Mouse (Mus musculus) gastrocnemius, adult 2 months (tissue): Measurements from ENCODE around the gene Nek1. TPM values are rescaled to one million over a fixed set of nuclear protein-coding genes. Genes with fewer than 3 reads are reported as not detected.
A peak's percentile ranks its signal among the peaks of the same experiment; 100 is the strongest.
"Not testable (repeated sequence)": the region's sequence is repeated elsewhere in the genome, so short reads cannot be mapped to it uniquely, and the experiment has no call there.

Source experiments
- DNase-seq: peaks from one replicate; pipeline ENCODE4 v3.0.0; 2022
- H3K27ac ChIP-seq: fragments of 200-600 bp; 2 replicates; pipeline ENCODE4 v1.8.1; 2022; ENCODE audit warnings: mild to moderate bottlenecking
- H3K4me3 ChIP-seq: fragments of 200-600 bp; 2 replicates; pipeline ENCODE4 v1.8.1; 2022; ENCODE audit warnings: mild to moderate bottlenecking, moderate library complexity
- CTCF ChIP-seq: fragments of 200-600 bp; IDR thresholded peaks from 2 replicates; pipeline ENCODE4 v1.8.1; 2022; ENCODE audit warnings: antibody characterized with exemption, mild to moderate bottlenecking, moderate library complexity
- intact Hi-C: fragments of 180-260 bp; cut with DNase I; formaldehyde crosslinking; loops from one replicate; pipeline ENCODE4 v1.15.1; 2025
- total RNA-seq, 2 experiments: library from RNA; stranded (reverse); gene quantifications; 2 replicates each; pipeline ENCODE4 v1.2.3; 2021

Gene Nek1
- total RNA-seq, 2 experiments from 2014 or later = 3.8 to 4.7 TPM

DNA sequence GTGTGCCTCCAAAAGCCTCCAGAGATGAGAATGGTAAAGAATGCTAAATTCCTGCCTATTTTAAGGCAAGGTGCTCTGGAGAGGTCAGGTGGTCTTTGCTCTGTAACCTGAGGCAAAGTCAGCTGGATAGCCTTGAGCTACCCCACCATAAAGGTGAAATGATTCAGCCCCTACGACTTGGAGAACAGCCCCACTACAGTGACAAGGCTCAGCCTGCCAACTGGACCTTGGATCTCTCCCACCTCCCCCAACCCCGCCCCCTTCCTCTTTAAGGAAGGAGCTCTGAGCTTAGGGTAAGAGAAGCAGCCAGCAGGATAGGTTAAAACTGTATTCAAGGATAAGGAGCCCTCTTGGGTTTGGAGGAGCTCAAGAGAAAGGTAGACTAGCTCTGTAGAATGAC, 23.9 kb upstream of the Nek1 start:
- peak overlapping the region; percentile 20; the same call in 1 of the 2 replicates for H3K27ac ChIP-seq
- TF ChIP-seq CTCF = no peak
- intact Hi-C loops = no loop called here
- no peak overlapping the region for H3K4me3 ChIP-seq
- DNase-seq = no peak

DNA sequence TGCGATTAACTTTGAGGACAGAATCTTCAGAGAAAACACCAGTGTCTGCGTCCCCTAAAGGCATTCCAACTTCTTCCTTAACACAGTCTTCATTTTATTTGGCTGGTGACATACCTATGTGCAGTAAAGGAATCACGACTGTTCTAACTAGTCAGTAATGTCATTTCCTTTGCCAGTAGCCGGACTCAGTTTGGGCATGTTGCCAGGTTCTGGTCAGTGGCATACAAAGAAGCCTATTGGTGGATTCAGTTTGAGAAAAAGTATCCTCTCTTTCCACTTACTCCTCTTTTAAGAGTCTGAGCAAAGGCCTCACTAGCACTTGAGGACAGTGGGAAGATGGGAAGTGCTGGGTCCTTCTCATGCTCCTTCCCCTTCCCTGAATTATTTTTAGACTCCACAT, 21.2 kb upstream of the Nek1 start:
- DNase-seq = peak; percentile 48
- intact Hi-C loops = no loop called here
- Histone ChIP-seq H3K4me3 (no peak overlapping the region), H3K27ac (peak overlapping the region; percentile 4; the same call in 1 of the 2 replicates)
- TF ChIP-seq CTCF = no peak

DNA sequence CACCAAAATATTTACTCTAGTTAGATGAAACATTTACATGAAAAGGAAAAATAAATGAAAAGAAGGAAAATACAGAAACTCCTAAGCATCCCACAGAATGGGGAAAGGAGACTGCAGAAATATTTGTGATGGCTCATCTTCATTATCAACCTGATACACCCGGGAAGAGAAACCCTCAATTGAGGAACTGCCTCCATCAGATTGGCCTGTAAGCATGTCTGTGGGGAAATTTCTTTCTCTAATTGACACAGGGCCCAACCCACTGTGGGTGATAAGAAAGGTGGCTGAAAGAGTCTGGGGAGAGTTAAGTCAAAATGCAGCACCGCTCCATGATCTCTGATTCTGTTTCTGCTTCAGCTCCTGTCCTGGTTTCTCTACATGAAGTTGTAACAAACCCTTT, 19.5 kb upstream of the Nek1 start:
- intact Hi-C loops = no loop called here
- no peak for TF ChIP-seq CTCF
- no peak for DNase-seq
- H3K4me3 ChIP-seq = no peak overlapping the region
- no peak overlapping the region for H3K27ac ChIP-seq

DNA sequence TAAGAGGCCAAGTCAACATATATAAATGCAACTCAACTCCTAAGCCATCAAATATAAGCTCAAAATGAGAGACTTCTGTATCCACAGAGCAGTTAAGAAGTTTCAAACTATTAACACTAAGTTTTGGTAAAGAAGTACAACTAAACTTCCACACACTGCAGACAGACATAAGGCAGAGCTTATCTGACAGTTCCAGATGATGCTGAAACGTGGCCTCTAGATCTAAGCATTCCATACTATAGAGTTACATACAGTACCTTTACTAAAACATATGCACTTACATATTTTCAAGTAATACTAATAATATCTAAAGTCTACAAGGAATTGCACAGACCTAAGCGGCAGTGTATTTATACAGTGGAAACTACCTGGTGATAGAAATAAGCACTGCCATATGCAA, 18.2 kb upstream of the Nek1 start:
- no peak for TF ChIP-seq CTCF
- no peak overlapping the region for H3K4me3 ChIP-seq
- no peak overlapping the region for H3K27ac ChIP-seq
- no peak for DNase-seq
- intact Hi-C loops = no loop called here

DNA sequence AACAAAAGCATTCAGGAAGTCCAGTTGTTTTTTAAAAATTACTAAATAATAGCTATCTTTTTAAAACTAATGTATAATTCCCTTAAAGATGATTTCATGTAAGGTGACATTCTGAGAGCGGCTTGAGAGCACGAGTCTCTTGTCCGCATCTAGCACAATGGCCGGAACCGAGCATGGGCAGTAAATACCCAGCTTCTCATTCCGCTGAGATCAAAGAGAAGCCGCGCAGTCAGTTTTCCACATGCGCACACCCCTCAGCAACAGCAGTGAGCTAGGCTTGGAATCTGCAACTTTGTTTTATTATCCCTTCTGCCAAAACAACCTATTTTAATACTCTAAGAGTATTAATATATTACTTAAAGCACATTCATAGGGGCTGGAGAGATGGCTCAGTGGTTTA, 16.2 kb upstream of the Nek1 start:
- Histone ChIP-seq H3K4me3 (no peak overlapping the region), H3K27ac (no peak overlapping the region)
- intact Hi-C loops = no loop called here
- no peak for DNase-seq
- TF ChIP-seq CTCF = no peak

DNA sequence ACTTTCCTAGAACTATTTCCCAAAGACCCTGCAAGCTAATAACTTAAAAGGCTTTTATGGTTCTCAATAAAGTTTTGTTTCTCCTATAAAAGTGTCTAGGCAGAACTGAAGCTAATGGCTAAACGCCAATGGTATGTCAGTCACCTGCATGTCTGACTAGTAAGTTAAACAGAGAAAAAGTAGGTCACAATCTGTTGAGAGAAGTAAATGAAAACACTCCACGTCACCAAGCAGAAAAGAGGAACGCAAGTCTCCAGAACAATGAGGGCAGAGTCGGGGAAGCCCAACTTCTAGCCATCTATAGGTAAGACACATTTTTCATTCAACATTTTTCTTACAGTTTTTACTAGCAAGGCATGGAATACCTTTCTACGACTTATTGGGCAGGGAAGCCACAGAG, 14.5 kb upstream of the Nek1 start:
- intact Hi-C loops = no loop called here
- Histone ChIP-seq H3K27ac (peak overlapping the region; percentile 38; the same call in 1 of the 2 replicates), H3K4me3 (no peak overlapping the region)
- no peak for TF ChIP-seq CTCF
- DNase-seq = no peak

DNA sequence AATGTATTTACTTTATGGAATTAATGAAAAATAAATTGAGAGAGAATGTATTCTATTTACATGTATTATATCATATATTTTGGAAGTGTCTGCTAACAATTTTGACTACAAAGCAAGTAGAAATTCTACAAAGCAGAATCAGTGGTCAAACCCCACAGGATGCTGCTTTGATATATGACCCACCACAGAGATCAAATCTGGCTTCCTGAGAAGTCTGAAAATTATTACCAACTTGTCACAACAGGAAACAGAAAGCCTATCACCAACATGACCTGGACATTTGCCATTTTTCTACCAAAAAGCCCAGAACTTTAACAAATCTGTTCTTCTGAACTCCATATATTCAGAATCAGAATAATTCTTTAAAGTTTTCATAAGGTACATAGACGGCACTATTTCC, 11.6 kb upstream of the Nek1 start:
- Histone ChIP-seq H3K4me3 (peak overlapping the region; percentile 98), H3K27ac (peak overlapping the region; percentile 96; the same call in 1 of the 2 replicates)
- TF ChIP-seq CTCF = no peak
- no peak for DNase-seq
- intact Hi-C loops = loop anchor here (5.0 kb wide), 2 partner anchors 89 to 349 kb away; partner anchors contain the start of genes Hpf1 and Mfap3l

DNA sequence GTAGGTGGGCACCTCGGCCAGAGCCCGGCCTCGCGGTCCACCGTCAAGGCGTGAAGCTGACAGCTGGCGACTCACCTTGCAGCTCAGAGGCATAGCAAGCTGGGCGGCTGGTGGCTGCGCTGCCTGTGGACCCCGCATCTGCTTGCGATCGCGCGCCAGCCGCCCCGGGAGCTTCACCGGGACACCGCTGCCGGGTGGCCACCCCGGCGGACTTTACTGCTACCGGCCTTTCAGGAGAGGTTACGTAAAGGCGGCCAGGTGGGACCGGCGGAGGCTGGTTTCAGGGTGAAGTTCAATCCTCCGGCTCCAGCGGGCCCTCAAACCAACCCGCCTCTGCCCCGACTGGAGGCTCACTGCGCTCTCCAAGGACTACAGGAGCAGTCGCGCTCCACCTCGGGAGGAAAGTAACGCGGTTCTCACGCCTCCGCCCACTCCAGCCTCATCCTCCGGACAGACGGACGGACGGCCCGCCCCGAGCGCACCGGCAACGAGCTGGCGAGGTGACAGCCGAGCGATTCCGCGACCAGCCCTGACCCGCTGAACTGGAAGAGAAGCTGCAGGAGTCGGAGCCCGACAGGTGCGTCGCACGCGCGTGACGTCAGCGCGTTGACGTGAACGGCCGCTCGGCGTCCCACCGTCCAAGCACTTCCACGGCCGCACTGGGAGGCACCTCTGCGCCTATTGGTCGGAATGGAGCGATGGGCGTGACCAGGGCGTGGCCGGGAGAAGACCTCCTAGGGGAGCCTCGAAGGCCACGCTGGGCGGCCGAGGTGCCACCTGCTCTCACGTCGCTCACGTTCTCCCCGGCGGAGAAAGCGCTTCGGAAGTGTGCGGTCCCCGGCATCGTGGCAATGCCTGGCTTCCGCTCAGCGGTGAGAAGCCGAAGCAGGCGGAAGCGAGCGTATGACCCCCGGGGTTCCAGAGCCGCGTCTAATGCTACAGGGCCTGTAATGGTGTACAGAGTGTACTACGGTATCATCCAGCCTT, 10.0 kb upstream of the Nek1 start, which contains the start of gene Clcn3:
Gene Clcn3 (minus strand): TSS at position 600 of the 987 bp plus-strand sequence.
- DNase-seq = peak; percentile 99
- no peak for TF ChIP-seq CTCF
- intact Hi-C loops = loop anchor here (5.0 kb wide), 2 partner anchors 91 to 351 kb away; partner anchors contain the start of genes Hpf1 and Mfap3l
- peak within 1 kb of the TSS; percentile 96 for H3K27ac ChIP-seq
- H3K4me3 ChIP-seq = peak within 1 kb of the TSS; percentile 98

- intact Hi-C loops = loop anchor here (5.0 kb wide), 2 partner anchors 91 to 351 kb away; partner anchors contain the start of genes Hpf1 and Mfap3l
- peak overlapping the region; percentile 98 for H3K4me3 ChIP-seq
- TF ChIP-seq CTCF = peak; percentile 67
- peak; percentile 61 for DNase-seq
- peak overlapping the region; percentile 96 for H3K27ac ChIP-seq
Measured at GRCm38 (mm10) chr8:60983688-60984079, 9.3 kb upstream of the Nek1 start.

DNA sequence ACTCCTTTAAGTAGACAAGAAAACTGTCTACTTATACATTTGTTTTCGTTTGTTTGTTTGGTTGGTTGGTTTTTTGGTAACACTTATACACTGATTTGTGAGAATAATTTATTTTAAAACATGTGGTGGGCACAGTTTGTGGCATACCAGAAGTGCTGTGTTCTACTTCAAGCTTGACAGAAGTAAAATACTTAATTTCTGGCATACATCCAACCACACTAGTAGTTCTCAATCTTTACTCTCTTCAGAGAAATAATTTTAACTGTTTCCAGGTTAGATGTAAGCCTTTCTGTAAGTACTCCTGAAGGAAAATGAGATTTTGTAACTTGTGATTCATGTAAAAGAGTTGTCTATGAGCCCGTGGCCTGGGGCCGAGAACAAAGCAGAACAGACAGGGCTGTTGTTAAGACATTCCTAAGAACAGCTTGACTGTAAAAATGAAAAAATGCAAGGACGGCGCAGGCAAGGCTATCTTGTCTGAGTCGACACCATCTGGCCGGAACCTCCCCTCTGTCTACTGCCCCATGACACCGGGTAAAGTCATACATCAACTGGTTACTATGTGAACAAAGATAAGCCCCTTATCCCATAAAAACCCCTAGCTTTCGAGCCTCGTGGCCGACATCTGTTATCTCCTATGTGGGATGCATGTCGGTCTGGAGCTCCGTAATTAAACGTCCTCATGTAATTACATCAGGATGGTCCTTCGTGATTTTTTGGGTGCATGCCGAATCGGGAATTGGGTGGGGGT, 8.6 kb upstream of the Nek1 start:
- not testable (repeated sequence) for DNase-seq
- H3K27ac ChIP-seq = peak overlapping the region; percentile 96; the same call in 1 of the 2 replicates
- H3K4me3 ChIP-seq = peak overlapping the region; percentile 98; the same call in 1 of the 2 replicates
- intact Hi-C loops = loop anchor here (5.0 kb wide), 2 partner anchors 92 to 352 kb away; partner anchors contain the start of genes Hpf1 and Mfap3l

- DNase-seq = no peak
- Histone ChIP-seq H3K4me3 (peak overlapping the region; percentile 92), H3K27ac (peak overlapping the region; percentile 93)
- no peak for TF ChIP-seq CTCF
- intact Hi-C loops = no loop called here
Measured at GRCm38 (mm10) chr8:60992561-60992909, 460 bp upstream of the Nek1 start.

GRCm38 (mm10) chr8:60993639-60993986, 618 bp downstream of the Nek1 start:
- no peak for TF ChIP-seq CTCF
- peak overlapping the region; percentile 93 for H3K27ac ChIP-seq
- no peak for DNase-seq
- H3K4me3 ChIP-seq = peak overlapping the region; percentile 92
- intact Hi-C loops = loop anchor here (1.0 kb wide), 1 partner anchor 494 kb away; the partner anchor contains the start of gene Cbr4

DNA sequence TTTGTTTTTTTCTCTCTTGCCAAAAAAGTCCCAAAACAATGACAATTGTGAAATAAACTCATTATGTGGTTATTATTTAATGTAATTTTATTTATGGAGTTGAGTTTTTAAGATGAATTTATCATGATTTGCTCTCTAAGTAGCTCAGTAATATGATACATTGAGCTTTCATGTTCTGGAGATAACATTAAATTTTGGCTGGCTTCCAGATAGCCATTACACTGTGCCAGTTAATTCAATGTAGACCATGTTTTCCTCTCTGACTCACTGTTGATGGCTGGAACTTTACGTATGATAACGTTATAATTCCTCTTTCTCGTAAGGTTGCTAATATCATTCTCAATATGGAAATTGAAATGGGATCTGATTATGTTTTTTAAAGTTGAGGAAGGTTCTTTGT, 3.5 kb downstream of the Nek1 start:
- no peak overlapping the region for H3K4me3 ChIP-seq
- DNase-seq = no peak
- no peak for TF ChIP-seq CTCF
- no peak overlapping the region for H3K27ac ChIP-seq
- intact Hi-C loops = no loop called here
